Mouse (Mus musculus) CH12.LX (cell line): Measurements from ENCODE around the gene Ptpn6. TPM values are rescaled to one million over a fixed set of nuclear protein-coding genes. Genes with fewer than 3 reads are reported as not detected.

Source experiments
- DNase-seq: peaks from one replicate; pipeline ENCODE4 v3.0.0-alpha.2; 2013; ENCODE audit errors: extremely low read depth
- H3K27ac ChIP-seq: 2 replicates; pipeline ENCODE4 v1.5.1; 2012; ENCODE audit warnings: low read depth, mild to moderate bottlenecking, control low read depth, moderate library complexity; ENCODE audit not compliant: insufficient read depth
- H3K27me3 ChIP-seq: replicated peaks from 2 replicates; pipeline ENCODE3; 2012; ENCODE audit warnings: inconsistent platforms
- H3K36me3 ChIP-seq, 2 experiments: replicated peaks in 1 of 2; 2 replicates each; pipeline versions ENCODE3 to v1.6.1; 2012; ENCODE audit warnings: inconsistent platforms in 1 of 2, low read length in 1 of 2, mild to moderate bottlenecking in 1 of 2, mixed read lengths in 1 of 2, moderate library complexity in 1 of 2; ENCODE audit not compliant: control insufficient read depth in 1 of 2, insufficient read depth in 1 of 2
- H3K4me1 ChIP-seq, 2 experiments: 2 replicates each; pipeline ENCODE4 v1.6.1; 2012; ENCODE audit warnings: inconsistent platforms in 1 of 2, moderate library complexity in 1 of 2; ENCODE audit not compliant: insufficient read depth in 2 of 2, control insufficient read depth in 1 of 2
- H3K4me2 ChIP-seq: 2 replicates; pipeline ENCODE4 v1.6.1; 2012; ENCODE audit warnings: low read depth, mild to moderate bottlenecking, control low read depth; ENCODE audit not compliant: poor library complexity, insufficient read depth, severe bottlenecking
- H3K4me3 ChIP-seq, 3 experiments: fragments of 150-350 bp in 1 of 3; sonication (generic) in 1 of 3; replicated peaks in 1 of 3; 2 replicates each; pipeline versions ENCODE3 to v1.5.1; 2011 to 2012; ENCODE audit warnings: low read depth in 2 of 3, low read length in 2 of 3, mild to moderate bottlenecking in 2 of 3, moderate library complexity in 2 of 3, control low read depth in 1 of 3, improper control_type of control experiment in 1 of 3, inconsistent platforms in 1 of 3, mixed read lengths in 1 of 3; ENCODE audit not compliant: poor library complexity in 1 of 3
- H3K79me2 ChIP-seq: replicated peaks from 2 replicates; pipeline ENCODE4 v1.6.1; 2012; ENCODE audit warnings: mild to moderate bottlenecking, moderate library complexity; ENCODE audit not compliant: control insufficient read depth, poor library complexity, insufficient read depth, severe bottlenecking; ENCODE audit errors: extremely low read depth
- H3K9ac ChIP-seq: 2 replicates; pipeline ENCODE4 v1.6.1; 2012; ENCODE audit warnings: low read depth, mild to moderate bottlenecking, control low read depth, moderate library complexity; ENCODE audit not compliant: insufficient read depth
- H3K9me3 ChIP-seq: replicated peaks from 2 replicates; pipeline ENCODE3; 2012; ENCODE audit warnings: low read length, inconsistent platforms, mixed read lengths
- BHLHE40 ChIP-seq: IDR thresholded peaks from 2 replicates; pipeline ENCODE4 v1.6.1; 2011; ENCODE audit warnings: mild to moderate bottlenecking, low read depth, low read length, improper control_type of control experiment
- CHD1 ChIP-seq: IDR thresholded peaks from 2 replicates; pipeline ENCODE4 v1.6.1; 2012; ENCODE audit warnings: low read depth, low read length, improper control_type of control experiment, inconsistent platforms
- CTCF ChIP-seq, 2 experiments: IDR thresholded peaks in 1 of 2; conservative IDR thresholded peaks in 1 of 2; 2 replicates each; pipeline ENCODE4 v1.5.1; 2011 to 2012; ENCODE audit warnings: low read depth in 2 of 2, low read length in 2 of 2, improper control_type of control experiment in 1 of 2, inconsistent platforms in 1 of 2, mild to moderate bottlenecking in 1 of 2, moderate library complexity in 1 of 2
- E2F4 ChIP-seq: IDR thresholded peaks from 2 replicates; pipeline ENCODE4 v1.6.1; 2011; ENCODE audit warnings: low read depth, low read length, improper control_type of control experiment; ENCODE audit not compliant: insufficient replicate concordance
- EP300 ChIP-seq: IDR thresholded peaks from 2 replicates; pipeline ENCODE4 v1.6.1; 2011; ENCODE audit warnings: low read length, improper control_type of control experiment
- ETS1 ChIP-seq: conservative IDR thresholded peaks from 2 replicates; pipeline ENCODE4 v1.6.1; 2012; ENCODE audit warnings: low read depth, mild to moderate bottlenecking, inconsistent platforms, low read length, improper control_type of control experiment, moderate library complexity
- GABPA ChIP-seq: IDR thresholded peaks from 2 replicates; pipeline ENCODE4 v1.6.1; 2012; ENCODE audit warnings: low read depth, low read length, improper control_type of control experiment, inconsistent platforms; ENCODE audit not compliant: insufficient replicate concordance
- HCFC1 ChIP-seq: IDR thresholded peaks from 2 replicates; pipeline ENCODE4 v1.6.1; 2012; ENCODE audit warnings: low read depth, mild to moderate bottlenecking, inconsistent platforms, low read length, improper control_type of control experiment
- IRF4 ChIP-seq: IDR thresholded peaks from 2 replicates; pipeline ENCODE4 v1.6.1; 2014; ENCODE audit warnings: low read depth, mild to moderate bottlenecking, inconsistent platforms, low read length, improper control_type of control experiment
- JUN ChIP-seq: IDR thresholded peaks from 2 replicates; pipeline ENCODE4 v1.6.1; 2011; ENCODE audit warnings: low read depth, mild to moderate bottlenecking, low read length, improper control_type of control experiment, moderate library complexity; ENCODE audit not compliant: insufficient read depth
- MAFK ChIP-seq: IDR thresholded peaks from 2 replicates; pipeline ENCODE4 v1.6.1; 2011; ENCODE audit warnings: low read length, improper control_type of control experiment; ENCODE audit not compliant: insufficient replicate concordance
- MAX ChIP-seq: IDR thresholded peaks from 2 replicates; pipeline ENCODE4 v1.6.1; 2011; ENCODE audit warnings: low read length, improper control_type of control experiment
- MEF2A ChIP-seq: IDR thresholded peaks from 2 replicates; pipeline ENCODE4 v1.6.1; 2014; ENCODE audit warnings: low read depth, mild to moderate bottlenecking, inconsistent platforms, low read length, improper control_type of control experiment, borderline replicate concordance
- MXI1 ChIP-seq: IDR thresholded peaks from 2 replicates; pipeline ENCODE4 v1.6.1; 2011; ENCODE audit warnings: mild to moderate bottlenecking, low read depth, low read length, improper control_type of control experiment
- MYC ChIP-seq: IDR thresholded peaks from 2 replicates; pipeline ENCODE4 v1.6.1; 2011; ENCODE audit warnings: low read depth, mild to moderate bottlenecking, improper control_type of control experiment, low read length
- NELFE ChIP-seq: IDR thresholded peaks from 2 replicates; pipeline ENCODE4 v1.6.1; 2011; ENCODE audit warnings: low read depth, low read length, improper control_type of control experiment
- NRF1 ChIP-seq: IDR thresholded peaks from 2 replicates; pipeline ENCODE4 v1.6.1; 2014; ENCODE audit warnings: low read depth, mild to moderate bottlenecking, inconsistent platforms, low read length, improper control_type of control experiment, moderate library complexity
- PAX5 ChIP-seq: IDR thresholded peaks from 2 replicates; pipeline ENCODE4 v1.6.1; 2012; ENCODE audit warnings: low read length, inconsistent platforms, mixed read lengths
- RAD21 ChIP-seq: IDR thresholded peaks from 2 replicates; pipeline ENCODE4 v1.6.1; 2011; ENCODE audit warnings: low read depth, mild to moderate bottlenecking, low read length, improper control_type of control experiment, moderate library complexity
- SIN3A ChIP-seq: IDR thresholded peaks from 2 replicates; pipeline ENCODE4 v1.6.1; 2012; ENCODE audit warnings: low read length, improper control_type of control experiment, inconsistent platforms
- TBP ChIP-seq: conservative IDR thresholded peaks from 2 replicates; pipeline ENCODE4 v1.6.1; 2011; ENCODE audit warnings: low read depth, low read length, improper control_type of control experiment
- TCF12 ChIP-seq: IDR thresholded peaks from 2 replicates; pipeline ENCODE4 v1.6.1; 2014; ENCODE audit warnings: low read depth, mild to moderate bottlenecking, inconsistent platforms, low read length, improper control_type of control experiment
- USF1 ChIP-seq: IDR thresholded peaks from 2 replicates; pipeline ENCODE4 v1.6.1; 2014; ENCODE audit warnings: low read depth, mild to moderate bottlenecking, inconsistent platforms, low read length, improper control_type of control experiment
- ZKSCAN1 ChIP-seq: IDR thresholded peaks from 2 replicates; pipeline ENCODE4 v1.6.1; 2012; ENCODE audit warnings: low read depth, inconsistent platforms, low read length, improper control_type of control experiment, borderline replicate concordance
- ZNF384 ChIP-seq: IDR thresholded peaks from 2 replicates; pipeline ENCODE4 v1.6.1; 2012; ENCODE audit warnings: low read depth, low read length, improper control_type of control experiment, inconsistent platforms
- dilution Hi-C: fragments of 300-500 bp; cut with MboI; formaldehyde crosslinking; loops from 2 replicates; pipeline ENCODE4 v1.14.3; 2020; ENCODE audit warnings: low sequenced_read_pairs; ENCODE audit not compliant: extremely low pct_unique_long_range_greater_than_20kb, extremely low pct_ligation_motif_present
- in situ Hi-C: fragments of 300-500 bp; cut with MboI; formaldehyde crosslinking; loops from 3 replicates; pipeline ENCODE4 v1.14.3; 2019; ENCODE audit warnings: low sequenced_read_pairs, low pct_ligation_motif_present, low pct_unique_long_range_greater_than_20kb, mixed read lengths
- polyA plus RNA-seq: library from polyadenylated mRNA; unstranded; fragments of >175 nt; gene quantifications from 2 replicates; pipeline ENCODE4 v1.2.1, GENCODE M21; 2012; ENCODE audit warnings: low read depth; ENCODE audit not compliant: insufficient read length
- total RNA-seq, 2 experiments: library from RNA; depleted of rRNA; stranded (reverse); fragments of 300-350 nt in 1 of 2; fragments of >200 nt in 1 of 2; gene quantifications; 2 replicates each; pipeline ENCODE4 v1.2.3; 2012 to 2014

The Ptpn6 gene
- total and polyA plus RNA-seq, 3 experiments: 247 to 585 (median 300) TPM

DNA sequence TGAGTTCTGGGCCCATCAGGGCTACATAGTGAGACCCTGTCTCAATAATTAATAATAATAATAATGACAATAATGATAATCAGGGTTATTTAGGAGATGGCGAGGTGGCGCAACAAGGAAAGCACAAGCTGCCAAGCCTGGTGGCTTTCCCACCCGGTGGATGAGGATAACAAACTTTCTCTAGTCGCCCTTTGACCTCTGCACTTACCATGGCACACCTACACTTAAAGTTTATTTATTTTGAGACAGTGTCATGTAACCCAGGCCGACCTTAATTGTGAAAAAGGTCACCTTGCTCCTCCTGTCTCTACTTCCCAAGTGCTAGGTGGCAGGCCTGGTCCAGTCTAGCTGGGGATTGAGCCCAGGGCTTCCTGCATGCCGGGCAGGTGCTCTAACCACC, 39.8 kb downstream of the Ptpn6 start (continued):
- no peak for TF ChIP-seq CTCF (conservative IDR thresholded peaks at IDR 0.05 in 1 of 2, IDR thresholded peaks at IDR 0.05 in 1 of 2; ENCODE audit: low read depth in 2 of 2, low read length in 2 of 2)

DNA sequence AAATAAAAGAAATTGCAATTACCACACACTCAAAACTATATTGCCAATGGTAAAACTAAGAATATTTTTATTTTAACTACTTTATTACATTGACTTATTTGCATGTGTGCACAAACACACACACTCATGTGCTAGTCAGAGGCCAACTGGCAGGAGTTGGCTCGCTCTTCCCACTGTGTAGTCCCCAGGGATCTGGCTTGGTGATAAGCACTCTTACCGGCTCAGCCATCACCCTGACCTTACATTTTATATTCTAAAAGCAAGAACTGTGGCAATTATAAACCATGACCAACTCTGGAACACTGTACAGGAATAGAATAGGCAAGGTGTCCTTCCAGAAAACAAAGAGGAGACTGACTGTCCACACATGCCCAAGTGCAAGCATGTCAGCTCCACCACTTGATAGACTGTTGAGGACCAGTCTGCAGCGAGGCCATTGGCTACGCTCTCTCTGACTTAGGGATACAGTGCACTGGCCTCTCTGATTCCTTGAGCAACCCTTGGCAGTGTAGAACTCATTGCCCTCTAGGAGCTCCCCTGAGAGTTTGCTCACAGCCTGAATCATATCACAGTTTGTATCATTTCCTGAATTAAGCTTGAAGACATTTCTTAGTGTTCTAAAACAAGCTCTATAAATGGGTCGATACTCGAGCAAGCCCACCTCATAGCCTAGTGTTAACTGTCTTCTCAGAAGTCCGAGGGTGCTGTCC, 41.9 kb downstream of the Ptpn6 start:
- Histone ChIP-seq H3K27me3 (no peaks in the 10 kb centered on the region), H3K9ac (no peak overlapping the region), H3K36me3 (peaks cover 36 to 76% of the 10 kb centered on the region in 2 experiments), H3K9me3 (no peaks in the 10 kb centered on the region), H3K4me3 (no peak overlapping the region), H3K79me2 (peaks cover 7% of the 10 kb centered on the region), H3K27ac (no peak overlapping the region), H3K4me1 (peaks cover 13 to 62% of the 10 kb centered on the region in 2 experiments), H3K4me2 (no peak overlapping the region)
- in situ Hi-C loops: no loop called here
- TF ChIP-seq MYC (no peak), E2F4 (no peak), CHD1 (no peak), ZNF384 (no peak), MXI1 (no peak), TBP (no peak), HCFC1 (no peak), NRF1 (no peak), USF1 (no peak), TCF12 (no peak), ZKSCAN1 (no peak), IRF4 (no peak), GABPA (no peak), PAX5 (no peak)
- dilution Hi-C loops: no loop called here
- no peak for DNase-seq

DNA sequence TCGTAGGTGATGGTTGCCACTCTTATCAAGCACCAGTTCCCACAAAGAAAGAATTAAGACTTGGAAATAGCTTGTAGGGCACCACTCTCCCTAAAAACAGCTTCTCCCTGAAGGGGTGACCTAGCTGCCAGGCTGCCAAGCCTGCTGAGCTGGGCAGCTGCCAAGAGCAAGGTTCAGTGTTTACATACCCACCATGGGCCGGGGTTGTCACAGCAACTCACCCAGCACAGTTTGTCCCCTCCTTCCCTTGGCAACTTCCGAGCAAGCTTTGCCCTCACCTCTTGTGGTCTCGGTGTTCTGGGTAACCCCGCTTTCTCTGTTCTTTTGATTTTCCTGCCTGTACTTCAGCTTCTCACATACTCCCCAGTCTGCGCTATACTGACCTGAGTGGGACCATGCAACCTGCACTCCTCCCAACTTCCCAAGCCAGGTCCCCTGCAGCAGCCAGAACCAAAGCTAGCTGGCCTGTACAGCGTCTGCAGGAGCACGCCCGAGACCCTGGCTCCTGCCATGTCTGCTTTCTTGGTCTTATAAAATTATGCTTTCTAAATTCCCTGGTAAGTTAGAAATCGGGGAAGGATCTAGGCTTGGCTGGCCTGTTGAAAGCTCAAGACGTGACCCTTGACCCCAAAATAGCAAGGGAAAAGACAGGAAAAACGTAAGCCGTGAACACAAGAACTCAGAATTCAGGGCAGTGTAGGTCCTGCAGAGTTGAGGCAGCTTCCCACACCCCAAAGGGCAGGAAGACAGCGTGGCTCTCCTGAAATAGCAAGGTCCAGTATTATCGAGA, 44.2 kb downstream of the Ptpn6 start:
- no peaks in the 10 kb centered on the region for H3K9me3 ChIP-seq
- H3K4me2 ChIP-seq: no peak overlapping the region
- H3K4me3 ChIP-seq: no peak overlapping the region
- peaks cover 5 to 46% of the 10 kb centered on the region in 2 experiments; a peak in 3 of 4 replicates for H3K4me1 ChIP-seq
- no peak overlapping the region for H3K27ac ChIP-seq
- in situ Hi-C loops (no loop called here), dilution Hi-C loops (no loop called here)
- no peaks in the 10 kb centered on the region for H3K27me3 ChIP-seq
- no peak for DNase-seq
- peaks cover 15 to 62% of the 10 kb centered on the region in 2 experiments for H3K36me3 ChIP-seq
- no peak overlapping the region for H3K9ac ChIP-seq
- H3K79me2 ChIP-seq: peaks cover 7% of the 10 kb centered on the region
- no peak for TF ChIP-seq ETS1
- TF ChIP-seq MAX: no peak
- TF ChIP-seq TCF12: no peak
- no peak for TF ChIP-seq SIN3A
- no peak for TF ChIP-seq MAFK
- TF ChIP-seq MEF2A: no peak
- TF ChIP-seq NELFE: no peak
- TF ChIP-seq RAD21: no peak
- no peak for TF ChIP-seq BHLHE40
- TF ChIP-seq EP300: no peak
- no peak for TF ChIP-seq ZKSCAN1
- TF ChIP-seq JUN: no peak
